Mouse (Mus musculus): ENCODE data around the gene C530025M09Rik.

Gene C530025M09Rik

DNA sequence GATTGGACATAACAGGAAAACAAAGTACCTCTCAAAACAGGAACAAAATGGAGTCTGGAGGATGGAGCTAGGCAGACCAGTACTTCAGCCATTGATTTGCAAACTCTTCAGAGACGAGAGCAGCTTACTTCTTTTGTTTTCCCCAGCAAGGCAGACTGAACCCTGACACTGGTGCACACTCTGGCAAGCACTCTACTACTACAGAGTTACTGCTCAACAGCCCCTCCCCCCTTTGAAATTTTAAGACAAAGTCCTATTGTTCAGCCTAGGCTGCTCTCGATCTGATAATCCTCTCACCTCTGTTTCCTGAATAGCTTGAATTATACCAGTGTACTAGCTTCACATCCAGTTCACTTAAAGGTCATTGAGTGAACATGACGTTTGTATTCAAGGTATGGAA, 32.4 kb downstream of the C530025M09Rik start:
- DNase-seq, result no peak

Data from cerebellum, adult 11-12 months (tissue).